Mouse (Mus musculus) splenic B cell, adult 2 months (primary cell): ENCODE results near the gene Agpat3.

Experiments
- DNase-seq: peaks from one replicate; pipeline ENCODE4 v3.0.0-alpha.2; 2011; ENCODE audit warnings: low read depth, low spot score
- H3K27me3 ChIP-seq: 2 replicates; pipeline ENCODE4 v1.6.1; 2012; ENCODE audit warnings: mild to moderate bottlenecking, low read length, moderate library complexity, mixed read lengths; ENCODE audit not compliant: control insufficient read depth, poor library complexity, insufficient read depth, severe bottlenecking
- H3K36me3 ChIP-seq: 2 replicates; pipeline ENCODE4 v1.6.1; 2012; ENCODE audit warnings: mild to moderate bottlenecking, low read length, moderate library complexity, mixed read lengths; ENCODE audit not compliant: control insufficient read depth, poor library complexity, insufficient read depth, severe bottlenecking

Gene Agpat3

DNA sequence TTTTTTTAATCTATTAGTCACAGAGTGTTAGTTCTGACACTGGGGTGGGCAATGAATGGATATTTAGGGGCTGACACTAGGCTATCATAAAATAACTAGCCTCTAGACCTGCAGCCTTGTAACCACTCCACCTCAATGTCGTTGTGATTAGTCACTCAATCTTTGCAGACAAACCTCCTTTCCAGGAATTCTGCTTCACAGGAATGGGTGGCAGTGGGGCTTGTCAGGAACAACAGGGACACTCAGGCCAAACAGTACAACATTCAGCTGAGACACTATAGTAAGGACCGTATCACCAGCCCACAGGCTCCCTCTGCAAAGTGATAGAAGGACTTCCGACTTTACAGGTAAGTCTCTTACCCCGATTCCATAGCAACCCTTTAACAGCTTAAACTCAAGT, 105.6 kb downstream of the Agpat3 start:
- no peak for DNase-seq
- no peaks in the 10 kb centered on the region for H3K36me3 ChIP-seq
- no peaks in the 10 kb centered on the region for H3K27me3 ChIP-seq

GRCm38 (mm10) chr10:78245225-78245547, 107.1 kb downstream of the Agpat3 start:
- no peaks in the 10 kb centered on the region for H3K27me3 ChIP-seq
- DNase-seq: no peak
- H3K36me3 ChIP-seq: no peaks in the 10 kb centered on the region

DNA sequence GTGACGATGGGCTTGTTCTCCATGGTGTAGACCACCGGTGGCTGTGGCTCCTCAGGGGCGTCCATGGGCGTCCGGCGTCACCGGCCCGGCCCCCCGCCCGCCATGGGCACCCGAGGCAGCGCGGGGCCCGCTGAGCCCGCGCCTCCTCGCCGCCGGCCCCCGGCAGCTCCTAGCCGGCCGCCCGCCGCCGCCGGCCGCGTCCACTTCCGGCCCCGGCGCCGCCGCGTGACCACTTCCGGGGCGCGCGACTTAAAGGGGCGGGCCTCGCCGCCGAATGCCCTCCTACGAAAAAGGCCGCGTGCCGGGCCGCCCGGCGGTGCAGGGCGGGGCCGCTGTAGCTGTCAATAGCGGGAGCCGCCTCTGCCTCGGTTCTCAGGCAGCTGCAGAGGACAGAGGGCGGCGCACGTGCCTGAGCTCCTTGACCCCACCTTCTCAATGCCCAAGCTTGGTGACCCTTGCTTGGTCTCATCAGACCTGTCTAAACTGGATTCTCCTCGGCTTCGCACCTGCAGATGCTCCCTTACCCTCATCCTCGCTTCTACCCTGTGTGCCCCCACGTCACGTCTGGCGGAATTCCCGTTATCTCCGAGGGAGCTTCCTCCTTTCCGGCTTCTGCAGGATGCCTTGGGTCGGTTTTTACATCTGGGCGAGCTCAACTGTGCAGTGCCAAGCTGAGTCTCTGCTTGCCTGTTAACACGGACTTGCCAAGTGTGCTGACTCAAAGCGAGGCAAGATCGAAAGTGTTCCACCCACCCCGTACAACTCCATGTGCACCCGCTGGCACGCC, 107.7 kb downstream of the Agpat3 start, which contains the start of gene Trappc10:
Gene Trappc10 (minus strand): TSS at position 204 of the 787 bp plus-strand sequence.
- H3K27me3 ChIP-seq: no peaks in the 10 kb centered on the region
- DNase-seq: peak; percentile 89
- no peaks in the 10 kb centered on the region for H3K36me3 ChIP-seq

GRCm38 (mm10) chr10:78244058-78244437, 108.2 kb downstream of the Agpat3 start:
- H3K36me3 ChIP-seq: no peaks in the 10 kb centered on the region
- H3K27me3 ChIP-seq: no peaks in the 10 kb centered on the region
- peak; percentile 44 for DNase-seq

- Histone ChIP-seq H3K36me3 (no peaks in the 10 kb centered on the region), H3K27me3 (no peaks in the 10 kb centered on the region)
- DNase-seq: no peak
Measured at GRCm38 (mm10) chr10:78238926-78239325, 113.4 kb downstream of the Agpat3 start.

GRCm38 (mm10) chr10:78238297-78238696, 114.0 kb downstream of the Agpat3 start:
- DNase-seq: no peak
- Histone ChIP-seq H3K27me3 (no peaks in the 10 kb centered on the region), H3K36me3 (no peaks in the 10 kb centered on the region)

- H3K36me3 ChIP-seq: no peaks in the 10 kb centered on the region
- no peak for DNase-seq
Measured at GRCm38 (mm10) chr10:78237809-78238208, 114.5 kb downstream of the Agpat3 start.

DNA sequence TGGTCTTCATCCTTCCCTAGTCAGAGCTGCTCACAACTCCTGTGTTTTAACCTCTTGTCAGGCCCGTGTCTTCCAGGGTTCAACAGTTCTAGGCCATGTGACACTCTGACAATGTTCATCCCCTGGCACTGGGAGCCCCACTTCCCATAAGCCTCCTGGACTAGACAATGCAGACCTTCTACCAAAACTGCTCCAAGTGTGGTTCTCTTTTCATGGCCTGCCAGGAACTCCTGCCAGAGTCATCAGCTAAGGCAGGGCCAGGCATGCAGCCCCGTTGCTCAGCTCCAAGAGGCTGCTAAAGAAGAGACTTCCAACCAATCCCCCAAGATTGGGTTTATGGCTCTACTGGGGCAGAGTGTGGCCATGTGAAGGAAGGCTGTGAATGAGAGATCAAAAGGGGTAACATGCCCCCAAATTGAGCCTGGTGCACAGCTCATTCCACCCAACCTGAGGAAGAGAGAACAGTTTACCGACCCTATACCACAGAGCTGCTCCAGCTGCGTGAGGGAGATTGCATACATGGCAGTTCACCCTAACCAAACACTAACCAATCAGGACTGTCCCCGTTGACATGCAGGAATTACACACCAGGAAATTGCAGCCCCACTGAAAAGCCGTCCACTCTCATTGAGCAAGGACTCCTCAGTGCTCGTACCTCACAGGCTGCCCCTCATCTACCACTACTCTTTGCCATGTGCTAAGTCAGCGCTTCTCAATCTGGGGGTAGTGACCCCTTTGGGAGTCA, 115.2 kb downstream of the Agpat3 start:
- no peak for DNase-seq
- H3K27me3 ChIP-seq: no peaks in the 10 kb centered on the region
- H3K36me3 ChIP-seq: no peaks in the 10 kb centered on the region

More at GRCm38 (mm10) chr10:78237809-78238208, 114.5 kb downstream of the Agpat3 start:
- no peaks in the 10 kb centered on the region for H3K27me3 ChIP-seq

DNA sequence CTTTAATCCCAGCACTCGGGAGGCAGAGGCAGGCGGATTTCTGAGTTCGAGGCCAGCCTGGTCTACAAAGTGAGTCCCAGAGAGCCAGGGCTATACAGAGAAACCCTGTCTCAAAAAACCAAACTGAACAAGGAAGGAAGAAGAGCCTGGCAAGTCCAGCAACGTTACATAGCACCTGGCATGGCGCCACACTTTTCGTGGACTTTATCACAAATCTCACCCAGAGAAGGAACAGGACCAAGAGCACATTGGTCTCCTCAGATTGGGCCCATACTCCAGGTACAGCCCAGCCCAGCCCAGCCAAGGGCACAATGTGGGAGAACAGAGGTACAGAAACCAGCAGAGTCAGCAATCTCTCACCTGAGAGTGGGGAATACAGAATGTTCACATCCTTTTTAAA, 118.5 kb downstream of the Agpat3 start:
- no peaks in the 10 kb centered on the region for H3K27me3 ChIP-seq
- H3K36me3 ChIP-seq: no peaks in the 10 kb centered on the region; the same call in 1 of the 2 replicates
- DNase-seq: no peak

DNA sequence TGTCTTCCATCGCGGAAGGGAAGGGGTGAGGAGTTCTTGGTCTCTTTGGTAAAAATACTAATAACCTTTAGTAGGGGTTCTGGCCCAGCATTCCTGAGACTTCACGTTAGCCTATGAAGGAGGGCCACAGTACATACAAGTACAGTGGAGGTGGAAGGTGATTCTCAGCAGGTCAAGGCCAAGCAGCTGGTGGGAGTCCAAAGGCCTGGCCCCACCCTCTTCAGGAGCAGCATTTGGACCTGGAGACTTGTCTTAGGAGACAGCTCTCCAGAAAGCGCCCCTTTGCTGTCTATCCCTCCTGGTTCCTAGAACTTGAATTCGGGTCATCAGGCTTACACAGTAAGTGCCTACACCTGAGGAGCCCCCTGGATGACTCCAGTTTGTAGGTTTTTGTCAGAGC, 119.1 kb downstream of the Agpat3 start:
- Histone ChIP-seq H3K27me3 (no peaks in the 10 kb centered on the region), H3K36me3 (no peaks in the 10 kb centered on the region; the same call in 1 of the 2 replicates)
- DNase-seq: no peak

DNA sequence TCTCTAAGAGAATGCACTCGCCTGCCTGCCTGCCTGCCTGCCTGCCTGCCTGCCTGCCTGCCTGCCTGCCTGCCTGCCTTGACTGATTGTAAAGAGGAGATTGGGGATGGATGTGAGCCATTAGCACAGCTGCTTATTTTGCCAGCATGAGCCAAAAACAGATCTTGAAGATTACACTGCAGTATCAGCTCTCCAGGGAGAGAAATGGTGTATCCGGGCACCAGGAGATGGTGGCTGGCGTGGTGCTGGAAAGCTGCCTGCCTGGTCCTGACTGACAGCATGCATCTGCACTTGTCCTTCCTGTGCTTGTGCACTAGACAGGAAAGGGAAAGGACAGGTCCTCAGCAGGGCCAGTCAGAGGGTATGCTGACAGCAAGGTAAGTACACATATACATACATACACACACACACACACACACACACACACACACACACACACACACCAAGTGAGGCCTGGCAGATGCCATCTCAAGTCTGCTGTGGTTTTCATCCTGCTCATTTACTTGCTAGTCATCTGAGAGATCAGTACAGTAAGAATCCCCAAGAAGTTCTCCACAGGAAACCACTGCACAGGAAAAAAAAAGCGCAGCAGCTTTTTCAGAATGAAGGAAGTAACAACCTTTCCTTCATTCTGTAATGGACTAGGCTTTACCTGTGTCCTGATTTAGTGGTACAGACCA, 119.8 kb downstream of the Agpat3 start:
- H3K27me3 ChIP-seq: no peaks in the 10 kb centered on the region
- no peak for DNase-seq
- H3K36me3 ChIP-seq: peaks cover 2% of the 10 kb centered on the region; the same call in 1 of the 2 replicates

GRCm38 (mm10) chr10:78228560-78228928, 123.7 kb downstream of the Agpat3 start:
- DNase-seq: no peak
- peaks cover 2% of the 10 kb centered on the region; the same call in 1 of the 2 replicates for H3K36me3 ChIP-seq
- H3K27me3 ChIP-seq: no peaks in the 10 kb centered on the region

DNA sequence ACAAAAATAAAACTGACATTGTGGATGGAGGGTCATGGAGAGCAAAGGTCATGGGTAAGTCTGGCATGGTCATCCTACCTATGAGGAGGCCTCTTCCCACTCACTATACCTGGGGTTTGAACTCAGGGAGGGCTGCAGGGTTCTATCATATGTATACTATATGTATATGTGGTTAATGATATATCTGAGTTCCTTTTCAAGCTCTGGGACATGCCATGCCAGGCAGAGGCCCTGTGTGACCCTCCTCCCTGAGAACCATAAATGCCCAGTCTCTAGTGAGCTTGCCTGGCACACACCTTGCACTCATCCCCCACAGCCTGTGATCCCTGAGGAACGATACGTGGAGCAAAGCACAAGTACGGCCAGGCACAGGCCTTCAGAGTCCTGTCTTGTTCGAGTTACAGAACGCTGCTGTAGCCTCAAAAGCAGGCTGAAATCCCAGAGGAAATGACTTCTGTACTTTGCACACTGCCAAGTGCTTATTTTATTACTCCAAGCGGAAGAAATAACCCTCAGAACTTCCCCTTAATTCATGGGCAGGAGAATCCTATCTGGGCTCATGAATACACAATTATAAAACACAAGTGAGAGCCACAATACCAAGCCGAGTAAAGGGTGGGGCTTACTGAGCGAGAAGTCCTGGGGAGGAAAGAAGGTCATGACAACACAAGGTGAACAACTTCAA, 124.3 kb downstream of the Agpat3 start:
- no peak for DNase-seq
- Histone ChIP-seq H3K27me3 (no peaks in the 10 kb centered on the region), H3K36me3 (peaks cover 2% of the 10 kb centered on the region; the same call in 1 of the 2 replicates)

GRCm38 (mm10) chr10:78224136-78224535, 128.2 kb downstream of the Agpat3 start:
- H3K36me3 ChIP-seq: 0 out of 2 replicates have a peak, but pooled peaks cover 2% of the 10 kb centered on the region
- no peak for DNase-seq
- no peaks in the 10 kb centered on the region for H3K27me3 ChIP-seq
